Mouse (Mus musculus) forebrain, embryonic 11.5 days (tissue): ENCODE data around the gene Becn1. TPM values are rescaled to one million over a fixed set of nuclear protein-coding genes. Genes with fewer than 3 reads are reported as not detected.

Experiments
- ATAC-seq: fragments of 200-750 bp; cut with Nextera tagmentation; replicated peaks from 2 replicates; pipeline ENCODE4 v1.8.0; 2017; ENCODE audit warnings: moderate TSS enrichment; ENCODE audit not compliant: low FRiP score
- DNase-seq: peaks from one replicate; pipeline ENCODE4 v3.0.0-alpha.2; 2017; ENCODE audit warnings: low spot score
- H3K27ac ChIP-seq: fragments of 300-500 bp; sonication (generic); 2 replicates; pipeline ENCODE4 v1.5.1; 2014; ENCODE audit warnings: low read depth, low read length
- H3K27me3 ChIP-seq: fragments of 300-500 bp; sonication (generic); 2 replicates; pipeline ENCODE4 v1.6.1; 2014; ENCODE audit warnings: mild to moderate bottlenecking, low read length, mixed read lengths; ENCODE audit not compliant: control insufficient read depth, insufficient read depth
- H3K36me3 ChIP-seq: fragments of 300-500 bp; sonication (generic); 2 replicates; pipeline ENCODE4 v1.6.1; 2014; ENCODE audit warnings: mild to moderate bottlenecking, low read length, moderate library complexity, mixed read lengths; ENCODE audit not compliant: control insufficient read depth, insufficient read depth
- H3K4me1 ChIP-seq: fragments of 300-500 bp; sonication (generic); replicated peaks from 2 replicates; pipeline ENCODE4 v1.6.1; 2014; ENCODE audit warnings: low read length, mixed read lengths; ENCODE audit not compliant: control insufficient read depth, insufficient read depth
- H3K4me2 ChIP-seq: fragments of 300-500 bp; sonication (generic); 2 replicates; pipeline ENCODE4 v1.6.1; 2014; ENCODE audit warnings: low read depth, mild to moderate bottlenecking, low read length, moderate library complexity, mixed read lengths; ENCODE audit not compliant: severe bottlenecking
- H3K4me3 ChIP-seq: fragments of 300-500 bp; sonication (generic); 2 replicates; pipeline ENCODE4 v1.5.1; 2014; ENCODE audit warnings: low read depth, low read length
- H3K9ac ChIP-seq: fragments of 300-500 bp; sonication (generic); 2 replicates; pipeline ENCODE4 v1.6.1; 2014; ENCODE audit warnings: low read length
- H3K9me3 ChIP-seq: fragments of 300-500 bp; sonication (generic); 2 replicates; pipeline ENCODE4 v1.6.1; 2016; ENCODE audit warnings: low read length, mixed read lengths; ENCODE audit not compliant: control insufficient read depth
- WGBS: fragments of 180-500 bp; shearing (Covaris S2); extraction: QIAGEN DNeasy Blood & Tissue Kit; methylation state at CpG from one replicate; pipeline ENCODE4 v1.1.7; 2014; 5-methylcytosine and 5-hydroxymethylcytosine counted together
- polyA plus RNA-seq: library from polyadenylated mRNA; unstranded; fragments of >200 nt; fragmentation: Nextera tagmentation; extraction: Ambion mirVana; gene quantifications from 2 replicates; pipeline ENCODE4 v1.2.1, GENCODE M21; 2014

Becn1 gene
- 159 and 165 TPM in 2 replicates for polyA plus RNA-seq

DNA sequence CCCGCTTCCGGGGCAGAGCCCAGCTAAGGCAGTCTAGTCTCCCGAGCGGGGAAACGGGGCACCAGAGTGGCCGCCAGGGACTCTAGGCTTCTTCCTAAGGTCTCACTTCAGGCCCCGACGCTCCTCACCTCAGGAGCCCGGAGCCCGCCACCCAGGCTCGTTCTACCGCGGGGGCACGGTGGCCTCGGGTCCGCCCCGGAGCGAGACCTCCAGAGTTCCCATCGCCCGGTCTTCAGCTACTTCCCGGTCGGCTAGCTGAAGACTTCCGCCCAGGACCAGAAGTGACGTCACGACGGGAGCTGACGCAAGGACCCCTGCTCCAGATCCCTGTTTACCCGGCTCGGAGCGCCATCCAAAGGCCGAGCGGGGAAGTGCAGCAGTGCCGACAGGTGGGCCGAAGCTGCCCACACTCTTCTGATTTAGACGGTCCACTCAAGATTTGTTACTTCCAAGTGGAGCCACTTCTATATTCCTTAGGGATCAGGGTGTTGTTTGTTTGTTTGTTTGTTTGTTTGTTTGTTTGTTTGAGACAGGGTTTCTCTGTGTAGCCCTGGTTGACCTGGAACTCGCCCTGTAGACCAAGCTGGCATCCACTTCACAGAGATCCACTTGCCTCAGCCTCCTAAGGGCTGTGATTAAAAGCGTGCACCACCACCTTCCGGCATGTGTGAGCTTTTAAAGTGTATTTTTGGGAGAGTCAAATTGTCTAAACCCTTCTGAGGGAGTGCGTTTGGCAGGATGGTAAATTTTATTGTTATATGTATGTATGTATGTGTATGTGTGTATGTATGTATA lies at the start of gene Becn1:
Becn1 (minus strand) TSS at position 283 of the 795 bp plus-strand sequence.
- ATAC-seq (peak; percentile 88), DNase-seq (peak; percentile 98)
- no peaks in the 10 kb centered on the region for H3K27me3 ChIP-seq
- H3K9ac ChIP-seq, result peak within 1 kb of the TSS; percentile 82
- H3K36me3 ChIP-seq, result no peaks in the 10 kb centered on the region
- peak within 1 kb of the TSS; percentile 90 for H3K4me3 ChIP-seq
- 7% methylated on average over 39 of the region's 39 CpGs for WGBS
- peak within 1 kb of the TSS; percentile 99 for H3K4me2 ChIP-seq
- no peak within 1 kb of the TSS for H3K27ac ChIP-seq
- H3K9me3 ChIP-seq, result no peaks in the 10 kb centered on the region
- peaks cover 8% of the 10 kb centered on the region for H3K4me1 ChIP-seq

DNA sequence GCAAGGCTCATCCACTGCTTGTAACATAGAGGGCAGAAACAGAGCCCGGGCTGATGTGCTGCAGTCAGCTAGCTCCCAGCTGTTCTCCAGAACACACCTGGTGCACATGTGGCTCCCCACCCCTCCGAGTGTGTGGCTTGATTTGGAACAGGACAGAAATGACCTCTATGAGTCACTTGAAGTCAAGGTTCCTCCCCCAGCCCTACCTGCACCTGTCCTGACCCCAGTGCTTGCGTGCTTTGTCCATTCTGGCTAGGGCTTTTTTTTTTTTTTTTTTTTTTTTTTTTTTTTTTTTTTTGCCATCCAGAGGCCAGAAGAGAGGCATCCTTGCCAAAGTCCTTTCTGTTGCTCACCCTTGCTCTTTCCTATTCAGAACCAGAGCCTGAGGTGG lies 49.6 kb upstream of the Becn1 start:
- Histone ChIP-seq H3K27me3 (no peaks in the 10 kb centered on the region), H3K9me3 (no peaks in the 10 kb centered on the region), H3K4me1 (no peaks in the 10 kb centered on the region), H3K36me3 (no peaks in the 10 kb centered on the region), H3K4me3 (no peak overlapping the region), H3K9ac (no peak overlapping the region), H3K27ac (no peak overlapping the region), H3K4me2 (no peak overlapping the region)
- ATAC-seq, result no peak
- 85% methylated on average over 3 of the region's 3 CpGs for WGBS
- DNase-seq, result no peak

DNA sequence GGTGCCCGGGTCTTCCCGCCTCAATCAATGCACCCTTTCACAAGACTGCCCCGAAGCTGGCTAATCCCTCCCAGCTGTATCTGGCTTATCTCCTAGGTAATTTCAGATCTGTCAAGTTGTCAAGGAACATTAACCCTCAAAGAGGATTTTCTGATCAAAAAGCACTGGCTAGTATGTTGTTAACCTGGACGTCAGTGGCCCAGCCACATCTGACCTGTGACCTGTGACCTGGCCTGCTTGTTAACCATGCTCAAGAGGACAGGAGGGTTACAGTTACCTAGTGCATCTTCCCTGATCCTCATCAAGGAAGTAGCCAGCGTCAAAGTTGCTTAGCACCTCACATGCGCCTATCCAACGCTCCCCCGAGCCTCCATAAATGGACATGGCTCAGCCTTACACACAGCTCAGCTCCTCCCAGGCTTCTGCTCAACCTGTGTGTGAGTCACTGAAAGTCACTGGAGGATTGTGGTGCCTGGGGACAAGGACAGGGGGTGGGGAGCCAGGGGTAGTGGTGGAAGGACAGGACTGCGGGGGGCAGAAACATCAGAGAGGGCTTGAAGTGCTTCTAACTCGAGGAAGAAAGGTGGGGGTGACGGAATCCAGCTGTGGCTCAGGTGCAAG lies 49.1 kb upstream of the Becn1 start:
- DNase-seq (no peak), ATAC-seq (no peak)
- Histone ChIP-seq H3K9ac (no peak overlapping the region), H3K4me2 (no peak overlapping the region), H3K4me1 (no peaks in the 10 kb centered on the region), H3K36me3 (no peaks in the 10 kb centered on the region), H3K27ac (no peak overlapping the region), H3K27me3 (no peaks in the 10 kb centered on the region), H3K4me3 (no peak overlapping the region), H3K9me3 (no peaks in the 10 kb centered on the region)
- WGBS, result 66% methylated on average over 11 of the region's 11 CpGs

DNA sequence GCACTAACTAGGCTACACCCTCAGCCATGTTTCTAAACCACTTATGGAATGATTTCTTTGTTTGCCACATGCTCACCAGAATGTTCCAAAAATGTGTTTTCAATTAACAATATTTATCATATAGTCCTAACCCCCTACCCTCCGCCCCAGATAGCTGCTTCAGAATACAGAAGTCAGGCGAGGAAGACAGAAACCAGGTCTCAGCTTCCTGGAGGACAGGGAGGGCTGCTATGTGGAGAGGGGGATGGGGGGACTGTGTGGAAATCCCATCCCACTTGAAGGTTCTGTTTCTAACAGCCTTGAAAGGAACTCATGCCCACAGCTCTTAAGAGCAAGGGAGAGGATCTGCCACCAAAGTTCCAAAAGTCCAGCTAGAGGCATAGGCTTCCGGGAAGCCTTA lies 47.1 kb upstream of the Becn1 start:
- no peaks in the 10 kb centered on the region for H3K9me3 ChIP-seq
- no peak for ATAC-seq
- H3K4me3 ChIP-seq, result no peak overlapping the region
- no peak overlapping the region for H3K9ac ChIP-seq
- WGBS, result 88% methylated on average over 3 of the region's 3 CpGs
- H3K4me2 ChIP-seq, result no peak overlapping the region
- H3K36me3 ChIP-seq, result no peaks in the 10 kb centered on the region
- no peaks in the 10 kb centered on the region for H3K27me3 ChIP-seq
- DNase-seq, result no peak
- no peaks in the 10 kb centered on the region for H3K4me1 ChIP-seq
- no peak overlapping the region for H3K27ac ChIP-seq

DNA sequence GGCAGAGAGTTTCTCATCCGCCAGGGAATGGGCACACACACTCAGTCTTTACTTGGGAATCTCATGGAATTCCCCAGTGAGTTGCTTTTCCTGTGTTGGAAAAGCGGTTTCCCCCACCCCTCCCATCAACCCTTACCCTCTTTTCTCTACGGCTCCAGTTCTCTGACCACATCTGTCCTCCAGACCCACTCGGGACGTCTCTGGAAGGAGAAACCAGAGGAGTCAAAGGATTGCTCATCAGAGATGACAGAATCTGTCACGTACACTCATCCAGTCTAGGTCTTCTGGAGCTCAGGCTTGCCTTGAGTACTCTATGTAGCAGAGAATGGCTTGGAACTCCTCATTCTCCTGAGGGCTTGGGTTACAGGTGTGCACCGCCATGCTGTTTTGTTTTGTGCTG lies 46.7 kb upstream of the Becn1 start:
- no peaks in the 10 kb centered on the region for H3K9me3 ChIP-seq
- no peaks in the 10 kb centered on the region for H3K27me3 ChIP-seq
- DNase-seq, result peak; percentile 43
- H3K27ac ChIP-seq, result no peak overlapping the region
- 86% methylated on average over 7 of the region's 7 CpGs for WGBS
- H3K4me1 ChIP-seq, result no peaks in the 10 kb centered on the region
- no peak overlapping the region for H3K9ac ChIP-seq
- H3K4me2 ChIP-seq, result no peak overlapping the region
- H3K36me3 ChIP-seq, result no peaks in the 10 kb centered on the region
- H3K4me3 ChIP-seq, result no peak overlapping the region
- ATAC-seq, result no peak

DNA sequence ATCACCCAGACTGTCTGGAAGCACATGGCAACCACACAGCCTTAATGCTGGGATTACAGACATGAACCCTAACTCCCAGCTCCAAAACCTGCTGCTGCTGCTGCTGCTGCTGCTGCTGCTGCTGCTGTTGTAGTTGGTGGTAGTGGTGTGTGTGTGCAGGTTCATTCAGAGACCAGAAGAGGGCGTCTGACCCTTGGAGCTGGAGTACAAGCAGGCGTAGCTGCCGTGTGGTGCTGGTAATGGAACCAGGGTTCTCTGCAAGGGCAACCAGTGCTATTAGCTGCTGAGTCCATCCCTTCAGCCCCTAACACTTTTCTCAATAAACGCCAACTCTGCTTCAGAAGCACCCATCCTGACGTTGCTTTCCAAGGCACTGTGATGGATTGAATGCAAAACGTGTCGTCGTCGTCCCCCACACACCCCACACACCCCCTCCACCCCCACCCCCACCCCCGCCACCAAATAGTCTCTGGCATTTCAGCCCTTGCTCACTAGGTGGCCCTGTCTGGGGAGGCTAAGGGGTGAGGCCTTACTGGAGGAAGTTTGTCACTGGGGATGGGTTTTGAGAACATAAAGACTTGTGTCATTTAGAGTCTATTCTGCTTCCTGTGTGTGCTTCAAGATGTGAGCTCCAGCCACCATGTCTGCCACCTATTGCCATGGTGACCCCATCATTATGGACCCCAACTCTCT lies 45.1 kb upstream of the Becn1 start:
- 72% methylated on average over 10 of the region's 10 CpGs for WGBS
- Histone ChIP-seq H3K4me1 (no peaks in the 10 kb centered on the region), H3K9me3 (no peaks in the 10 kb centered on the region), H3K4me2 (no peak overlapping the region), H3K4me3 (no peak overlapping the region), H3K36me3 (no peaks in the 10 kb centered on the region), H3K27me3 (no peaks in the 10 kb centered on the region), H3K9ac (no peak overlapping the region), H3K27ac (no peak overlapping the region)
- DNase-seq, result peak; percentile 41
- no peak for ATAC-seq

DNA sequence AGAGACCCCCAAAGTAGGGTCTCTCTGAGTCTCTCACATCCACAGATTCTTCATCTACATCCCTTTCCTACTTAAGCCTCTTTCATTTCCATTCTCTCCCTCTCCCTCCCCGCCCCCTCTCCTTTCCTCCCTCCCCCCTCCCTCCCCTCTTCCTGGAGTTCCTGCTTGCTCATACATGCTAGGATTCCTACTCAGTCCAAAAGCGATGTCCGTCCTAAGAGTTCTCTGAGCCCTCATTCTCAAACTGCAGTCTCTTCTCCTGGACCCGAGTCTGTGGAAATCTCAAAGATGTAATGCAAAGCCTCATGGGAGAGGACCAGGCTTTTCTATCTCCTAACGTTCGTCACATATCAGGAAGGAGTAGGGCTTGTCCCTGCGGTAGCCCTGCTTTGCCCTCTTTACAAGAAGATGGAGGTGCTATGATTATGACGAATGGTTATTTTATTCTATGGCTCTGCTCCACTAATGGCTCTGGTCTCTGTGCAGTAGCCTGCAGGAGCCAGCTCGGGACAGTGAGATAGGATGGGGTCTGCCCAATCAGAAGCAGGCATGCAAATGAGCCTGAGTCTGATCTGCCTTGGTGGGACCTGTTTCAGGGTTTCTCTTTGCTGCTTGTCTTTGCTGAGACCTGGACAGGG lies 36.2 kb upstream of the Becn1 start:
- 3% methylated on average over 9 of the region's 9 CpGs for WGBS

DNA sequence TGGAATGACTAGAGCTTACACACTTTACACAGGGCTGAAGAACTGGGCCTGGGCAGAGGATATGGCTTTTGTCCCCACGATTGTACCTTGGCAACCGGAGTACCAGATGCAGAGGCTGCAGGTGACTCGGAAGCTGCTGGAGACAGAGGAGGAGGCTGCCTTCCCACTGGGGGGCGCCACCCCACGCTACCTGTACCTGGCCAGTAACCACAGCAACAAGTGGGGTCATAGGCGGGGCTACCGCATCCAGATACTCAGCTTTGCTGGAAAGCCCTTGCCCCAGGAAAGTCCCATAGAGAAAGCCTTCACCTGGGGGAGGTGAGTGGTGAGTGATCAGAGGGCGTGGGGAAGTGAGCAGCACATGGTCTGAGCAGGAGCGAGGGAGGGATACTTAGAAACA lies 33.6 kb upstream of the Becn1 start:
- Histone ChIP-seq H3K27ac (no peak overlapping the region), H3K9me3 (no peaks in the 10 kb centered on the region), H3K4me3 (no peak overlapping the region), H3K4me1 (peaks cover 5% of the 10 kb centered on the region; the same call in 1 of the 2 replicates), H3K4me2 (no peak overlapping the region), H3K27me3 (no peaks in the 10 kb centered on the region), H3K9ac (no peak overlapping the region), H3K36me3 (no peaks in the 10 kb centered on the region)
- 82% methylated on average over 9 of the region's 9 CpGs for WGBS
- ATAC-seq, result no peak
- DNase-seq, result no peak

More for the DNA sequence above, 36.2 kb upstream of the Becn1 start:
- Histone ChIP-seq H3K9me3 (no peaks in the 10 kb centered on the region), H3K9ac (peak overlapping the region; percentile 51), H3K4me2 (peak overlapping the region; percentile 58), H3K27ac (no peak overlapping the region), H3K36me3 (no peaks in the 10 kb centered on the region), H3K27me3 (no peaks in the 10 kb centered on the region), H3K4me3 (peak overlapping the region; percentile 15; the same call in 1 of the 2 replicates), H3K4me1 (peaks cover 5% of the 10 kb centered on the region; the same call in 1 of the 2 replicates)
- DNase-seq (peak; percentile 73), ATAC-seq (peak; percentile 81)
